In the genomic region with DNA sequence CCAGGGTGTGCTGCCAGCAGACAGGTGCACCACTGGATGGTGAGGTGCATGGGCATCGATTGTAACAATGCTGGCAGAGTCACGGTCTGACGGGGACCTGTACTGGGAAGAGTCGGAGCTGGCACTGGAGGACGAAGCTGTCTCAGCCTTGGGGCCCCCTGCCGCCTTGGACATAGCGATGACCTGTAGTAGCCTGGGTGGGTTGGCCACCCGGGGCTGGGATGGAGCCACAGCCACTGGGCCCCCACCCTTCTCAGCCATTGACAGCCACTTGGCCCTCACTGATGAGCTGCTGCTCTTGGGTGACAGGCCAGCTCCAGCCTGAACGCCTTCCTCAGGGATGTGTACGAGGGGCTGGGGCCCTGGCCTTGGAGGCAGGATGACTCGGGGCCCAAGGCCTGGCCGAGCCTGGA, we compare ENCODE assay signal across 8 mouse cellular contexts. TPM values are rescaled to one million over a fixed set of nuclear protein-coding genes. Genes with fewer than 3 reads are reported as not detected.
DNase-seq lines count a peak whose midpoint lies in the region; ATAC-seq lines count a peak whose summit lies in the region.

No protein-coding gene starts in this region.

- peaks cover 52% of the 10 kb centered on the region for H3K36me3 ChIP-seq in liver, embryonic 13.5 days

- peak; percentile 31 for ATAC-seq in liver, embryonic 13.5 days (ENCODE audit: low read depth)
- ATAC-seq in cerebellum, adult (ENCODE audit: insufficient number of reproducible peaks, low FRiP score, low TSS enrichment) = no peak

- no peaks in the 10 kb centered on the region for H3K9me3 ChIP-seq in liver, embryonic 13.5 days (replicated peaks)

- no peak overlapping the region for H3K4me3 ChIP-seq in liver, embryonic 13.5 days (replicated peaks)

- 0 out of 2 replicates have a peak overlapping the region, but pooled peaks have one; percentile 36 for H3K27ac ChIP-seq in liver, embryonic 13.5 days

- no peak overlapping the region for H3K9ac ChIP-seq in liver, embryonic 13.5 days

- peaks cover 9% of the 10 kb centered on the region for H3K4me1 ChIP-seq in liver, embryonic 13.5 days (replicated peaks)

- no peak overlapping the region for H3K4me2 ChIP-seq in liver, embryonic 13.5 days

- 63% methylated on average over 12 of the region's 12 CpGs for WGBS in liver, embryonic 13.5 days (ENCODE audit: insufficient replicate concordance)

- no peaks in the 10 kb centered on the region for H3K27me3 ChIP-seq in liver, embryonic 13.5 days

- peak; percentile 56 for DNase-seq in cerebellum, adult 9-11 months
- no peak for DNase-seq in cerebellum, postnatal 25 days
- peak; percentile 14 for DNase-seq in right cerebral cortex, postnatal 4 days
- DNase-seq in right cerebral cortex, postnatal 10 days (ENCODE audit: low spot score in 2 of 2) = no peak
- no peak for DNase-seq in liver, embryonic 13.5 days
- no peak for DNase-seq in testis, postnatal 10 days (ENCODE audit: low spot score)
- no peak for DNase-seq in urinary bladder, postnatal 36 days (ENCODE audit: low spot score in 2 of 2)

RNA-seq across cellular contexts. Expression of a gene that starts 9.1 kb away (rescaled TPM):
- 54.8 and 64.6 TPM in 2 replicates for polyA plus RNA-seq in liver, embryonic 13.5 days (2015; fragmentation: Nextera tagmentation; extraction: Ambion mirVana)

RNA-seq across cellular contexts. Expression of a gene that starts 9.2 kb away (rescaled TPM):
- 5.7 and 5.8 TPM in 2 replicates for polyA plus RNA-seq in liver, embryonic 13.5 days (2015; fragmentation: Nextera tagmentation; extraction: Ambion mirVana)

RNA-seq across cellular contexts. Expression of a gene that starts 11.0 kb away (rescaled TPM):
- 136 and 175 TPM in 2 replicates for polyA plus RNA-seq in liver, embryonic 13.5 days (2015; fragmentation: Nextera tagmentation; extraction: Ambion mirVana)

RNA-seq across cellular contexts. Expression of a gene that starts 20.9 kb away (rescaled TPM):
- polyA plus RNA-seq in liver, embryonic 13.5 days (2015; fragmentation: Nextera tagmentation; extraction: Ambion mirVana) = 47.1 and 59.3 TPM in 2 replicates

RNA-seq across cellular contexts. Expression of a gene that starts 25.5 kb away (rescaled TPM):
- polyA plus RNA-seq in liver, embryonic 13.5 days (2015; fragmentation: Nextera tagmentation; extraction: Ambion mirVana) = not detected in 2 replicates

Comparison
In these comparisons a context has a peak if more than half of its experiments do, and no peak if none do; other contexts are left out.
1. DNase-seq: peak in cerebellum, adult 9-11 months (single experiment) and right cerebral cortex, postnatal 4 days (single experiment); none in cerebellum, postnatal 25 days (0 of 2), right cerebral cortex, postnatal 10 days (0 of 2), liver, embryonic 13.5 days (single experiment), testis, postnatal 10 days (single experiment) and urinary bladder, postnatal 36 days (0 of 2).